Mouse (Mus musculus) layer of hippocampus, adult 18-20 months (tissue): ENCODE data around the gene Zfp629. TPM values are rescaled to one million over a fixed set of nuclear protein-coding genes. Genes with fewer than 3 reads are reported as not detected.

Experiments
- DNase-seq, 2 experiments: peaks; one replicate each; pipeline ENCODE4 v3.0.0; 2022; ENCODE audit warnings: low spot score in 2 of 2
- total RNA-seq, 2 experiments: library from RNA; stranded (reverse); gene quantifications; 2 replicates each; pipeline ENCODE4 v1.2.3; 2021

Gene Zfp629
- total RNA-seq, 2 experiments from 2014 or later: 20.1 to 21.6 TPM

DNA sequence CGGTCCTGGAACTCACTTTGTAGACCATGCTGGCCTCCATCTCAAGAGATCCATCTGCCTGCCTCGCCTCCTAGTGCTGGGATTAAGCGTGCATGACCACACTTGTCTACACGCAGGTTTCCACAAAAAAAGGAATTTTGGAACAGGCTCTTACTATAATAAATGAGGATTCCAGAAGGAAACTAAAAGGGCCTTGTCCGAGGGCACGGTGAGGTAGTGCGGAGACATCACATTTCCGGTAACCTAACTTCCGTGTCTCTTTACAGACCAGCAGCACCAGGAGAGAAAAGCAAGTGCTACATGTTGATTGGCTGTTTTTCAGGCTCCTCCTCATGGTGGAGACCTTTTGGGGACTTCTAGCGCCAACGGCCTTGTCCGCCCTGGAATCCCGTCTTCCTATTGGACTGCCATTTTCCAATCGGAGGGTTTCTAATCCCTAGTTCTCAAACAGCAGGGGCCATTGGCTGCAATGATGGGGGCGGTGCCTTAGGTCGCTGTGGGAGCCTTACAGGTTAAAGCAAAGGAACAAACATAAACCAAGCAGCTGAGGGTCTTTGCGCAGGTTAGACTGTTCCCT, 42.6 kb downstream of the Zfp629 start, which contains the start of gene Phkg2:
Phkg2 (plus strand) TSS at position 446 of the 577 bp plus-strand sequence.
- DNase-seq: peak; percentile 92 to 96

DNA sequence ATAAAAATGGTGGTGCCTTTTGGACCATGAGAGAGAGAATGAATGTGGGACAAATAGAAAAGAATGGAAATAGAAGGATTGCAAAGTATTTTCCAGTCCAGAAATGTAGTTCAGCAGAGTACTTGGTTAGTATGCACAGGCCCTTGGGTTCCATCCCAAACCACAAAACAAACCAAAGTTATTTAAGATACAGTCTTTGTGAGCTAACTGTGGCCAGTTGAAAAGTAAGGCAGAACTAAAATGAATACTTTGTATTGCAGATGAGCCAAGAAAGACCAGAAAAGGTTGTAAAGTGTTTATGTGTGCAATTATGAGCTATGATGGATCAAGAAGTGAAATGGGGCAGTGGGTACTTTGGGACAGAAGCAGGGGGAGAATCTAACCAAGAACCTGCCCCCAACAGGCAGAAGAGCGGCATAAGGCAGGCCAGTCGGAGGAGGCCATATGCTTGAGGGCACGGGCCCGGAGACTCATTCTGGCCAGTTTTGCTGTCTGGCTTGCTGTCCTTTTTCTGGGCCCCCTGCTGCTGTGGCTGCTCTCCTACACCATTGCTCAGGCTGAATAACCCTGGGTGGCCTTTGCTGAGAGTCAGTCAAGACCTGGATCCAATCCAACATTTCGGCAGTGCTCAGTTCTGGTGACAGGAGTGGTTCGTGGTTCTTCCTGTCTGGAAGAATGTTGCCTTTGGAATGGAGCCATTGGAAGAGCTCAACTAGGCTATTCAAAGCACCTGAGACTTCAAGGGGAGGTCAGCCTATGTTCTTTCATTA, 51.0 kb downstream of the Zfp629 start:
- peak in 1 of 2 experiments; percentile 11 for DNase-seq

GRCm38 (mm10) chr7:127561340-127561858, 54.2 kb downstream of the Zfp629 start, which contains the start of gene Tmem265:
Gene Tmem265 (plus strand): TSS chr7:127561390.
- DNase-seq: no peak

- DNase-seq: no peak
These were observed 55.0 kb downstream of the Zfp629 start for GRCm38 (mm10) chr7:127560580-127560979.

Other genes starting within 250 kb of the Zfp629 start
- 1 to 10 TPM; 6.3 to 7.5 TPM for gene Zfp747, start 239.7 kb downstream of the Zfp629 start, total RNA-seq
- gene 9130019O22Rik, start 228.6 kb downstream of the Zfp629 start, total RNA-seq: 1 to 10 TPM; 3.4 to 3.5 TPM
- gene E430018J23Rik, start 222.2 kb downstream of the Zfp629 start, total RNA-seq: 1 to 10 TPM; 6.0 to 7.9 TPM
- gene Zfp764, start 209.0 kb downstream of the Zfp629 start, total RNA-seq: 1 to 10 TPM; 3.8 to 3.9 TPM
- 10 to 100 TPM; 14.7 to 15.5 TPM for gene Zfp688, start 193.7 kb downstream of the Zfp629 start, total RNA-seq
- gene Zfp689, start 166.6 kb downstream of the Zfp629 start, total RNA-seq: 1 to 10 TPM; 6.0 to 6.5 TPM
- 10 to 100 TPM; 27.4 to 30.4 TPM for gene Prr14, start 156.2 kb downstream of the Zfp629 start, total RNA-seq
- gene Fbrs, start 136.6 kb downstream of the Zfp629 start, total RNA-seq: 10 to 100 TPM; 55.7 to 58.5 TPM
- 100 to 1,000 TPM; 103 to 108 TPM for gene Srcap, start 103.8 kb downstream of the Zfp629 start, total RNA-seq
- gene Gm42715, start 96.2 kb downstream of the Zfp629 start, total RNA-seq: 1 to 10 TPM; 7.6 to 9.2 TPM
- 1 to 10 TPM in 1 of 2 experiments, not detected in 1; 1.6 TPM for gene Tmem265, start 54.4 kb downstream of the Zfp629 start, total RNA-seq
- 10 to 100 TPM; 76.7 to 80.5 TPM for gene Phkg2, start 42.5 kb downstream of the Zfp629 start, total RNA-seq
- gene Ccdc189, start 27.2 kb downstream of the Zfp629 start, total RNA-seq: 10 to 100 TPM in 1 of 2 experiments, 1 to 10 TPM in 1; 9.5 to 10.4 TPM
- gene Rnf40, start 27.0 kb downstream of the Zfp629 start, total RNA-seq: 10 to 100 TPM; 67.4 to 67.9 TPM
- gene Bcl7c, start 93.1 kb upstream of the Zfp629 start, total RNA-seq: 10 to 100 TPM; 34.4 to 34.6 TPM
- 1 to 10 TPM; 3.5 to 4.6 TPM for gene Ctf1, start 96.9 kb upstream of the Zfp629 start, total RNA-seq
- gene Ctf2, start 116.4 kb upstream of the Zfp629 start, total RNA-seq: not detected
- 10 to 100 TPM; 59.2 to 59.7 TPM for gene Fbxl19, start 128.7 kb upstream of the Zfp629 start, total RNA-seq
- 10 to 100 TPM; 25.9 to 29.3 TPM for gene Orai3, start 154.0 kb upstream of the Zfp629 start, total RNA-seq
- gene Setd1a, start 160.9 kb upstream of the Zfp629 start, total RNA-seq: 10 to 100 TPM; 35.4 to 44.6 TPM
- 1 to 10 TPM; 4.1 to 5.2 TPM for gene Gm49388, start 169.8 kb upstream of the Zfp629 start, total RNA-seq
- gene Hsd3b7, start 184.8 kb upstream of the Zfp629 start, total RNA-seq: 1 to 10 TPM; 6.3 to 7.8 TPM
- gene Stx4a, start 208.5 kb upstream of the Zfp629 start, total RNA-seq: 10 to 100 TPM; 65.6 to 68.6 TPM
- gene Stx1b, start 208.8 kb upstream of the Zfp629 start, total RNA-seq: 100 to 1,000 TPM; 335 to 338 TPM